In the genomic region with DNA sequence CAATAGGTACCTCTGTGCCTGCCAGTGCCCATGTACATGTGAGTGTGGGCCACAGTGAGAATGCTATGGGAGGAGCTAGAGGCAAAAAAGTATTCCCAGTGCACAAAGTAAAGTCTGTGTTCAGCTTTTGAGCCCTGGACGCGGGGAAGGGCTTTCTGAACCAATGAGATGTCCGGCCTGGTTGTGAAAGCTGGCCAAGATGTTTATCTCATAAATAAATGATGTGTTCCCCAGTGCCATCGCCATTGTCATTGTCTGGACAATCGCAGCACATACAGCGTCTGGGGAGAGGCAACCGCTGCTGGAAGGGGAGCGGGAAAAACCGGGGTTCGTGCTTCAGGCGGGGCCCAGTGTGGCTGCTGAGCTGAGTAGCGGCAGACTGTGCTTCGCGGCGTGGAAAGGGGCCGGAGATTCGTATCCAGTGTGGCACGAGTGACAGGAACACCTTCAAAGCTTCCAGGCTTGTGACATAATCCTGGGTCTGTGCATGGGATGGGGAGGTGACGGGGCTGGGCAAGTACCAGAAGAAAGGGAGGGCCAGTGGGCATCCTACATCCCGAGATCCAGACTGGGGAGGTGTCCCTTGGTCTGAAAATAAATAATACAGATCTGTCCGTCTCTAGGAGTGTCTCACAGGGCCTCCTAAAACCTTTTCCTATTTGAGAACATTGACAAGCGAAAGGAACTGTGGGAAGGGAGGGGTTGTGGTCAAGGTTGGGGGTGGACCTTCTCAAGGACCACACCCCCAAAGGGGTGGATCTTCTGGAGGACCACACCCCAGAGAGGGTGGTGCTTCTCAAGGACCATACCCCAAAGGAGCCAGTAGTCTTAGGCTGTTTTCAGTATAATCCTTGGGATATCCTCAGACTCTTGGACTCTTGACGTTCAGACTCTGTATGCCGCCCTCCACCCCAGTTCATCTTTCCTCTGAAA, we compare ENCODE assay signal across 12 mouse cellular contexts. TPM values are rescaled to one million over a fixed set of nuclear protein-coding genes. Genes with fewer than 3 reads are reported as not detected.
DNase-seq lines count a peak whose midpoint lies in the region; ATAC-seq and TF ChIP-seq lines count a peak whose summit lies in the region.
"Had no signal": no experiment of that assay in that cellular context is flagged by ENCODE, and none has a peak within 500 bp of the region (broad histone marks: within the 10 kb centered on the region; RNA-seq: fewer than 3 reads in every experiment).

No protein-coding gene starts in this region.

- no peak overlapping the region for H3K4me3 ChIP-seq in cerebellum, adult 2 months (replicated peaks; ENCODE audit: insufficient read depth, low read depth, low read length)
- no peak overlapping the region for H3K4me3 ChIP-seq in liver, embryonic 11.5 days (ENCODE audit: low read depth, low read length)
- no peak overlapping the region for H3K4me3 ChIP-seq in liver, postnatal 0 days (ENCODE audit: low read depth, low read length)
- peak overlapping the region; percentile 21 for H3K4me3 ChIP-seq in heart, embryonic 16.5 days (ENCODE audit: low read length)
- no peak overlapping the region for H3K4me3 ChIP-seq in midbrain, embryonic 14.5 days (replicated peaks; ENCODE audit: low read depth, low read length)
- H3K4me3 ChIP-seq: forebrain, embryonic 12.5 days had no signal

- 59% methylated on average over 24 of the region's 24 CpGs for WGBS in cerebellum, adult 2 months
- 66% methylated on average over 24 of the region's 24 CpGs for WGBS in liver, embryonic 11.5 days
- 64% methylated on average over 24 of the region's 24 CpGs for WGBS in liver, postnatal 0 days (ENCODE audit: insufficient replicate concordance)
- 51% methylated on average over 24 of the region's 24 CpGs for WGBS in heart, embryonic 16.5 days
- 48% methylated on average over 24 of the region's 24 CpGs for WGBS in midbrain, embryonic 14.5 days

- no peak for TF ChIP-seq POLR2A in cerebellum, adult 2 months (IDR thresholded peaks at IDR 0.05; ENCODE audit: borderline replicate concordance, insufficient read depth, low read length)

- H3K9ac ChIP-seq in liver, embryonic 11.5 days (ENCODE audit: low read depth, low read length): no peak overlapping the region
- H3K9ac ChIP-seq in liver, postnatal 0 days (replicated peaks): no peak overlapping the region
- peak overlapping the region; percentile 63 for H3K9ac ChIP-seq in heart, embryonic 16.5 days (ENCODE audit: low read length)
- no peak overlapping the region for H3K9ac ChIP-seq in midbrain, embryonic 14.5 days (replicated peaks; ENCODE audit: low read length)
- H3K9ac ChIP-seq: forebrain, embryonic 12.5 days had no signal

- H3K4me1 ChIP-seq in cerebellum, adult 2 months (ENCODE audit: control insufficient read depth, insufficient read depth, low read length): no peaks in the 10 kb centered on the region
- H3K4me1 ChIP-seq in liver, embryonic 11.5 days (replicated peaks; ENCODE audit: control insufficient read depth, insufficient read depth, low read length): peaks cover 8% of the 10 kb centered on the region
- no peaks in the 10 kb centered on the region for H3K4me1 ChIP-seq in liver, postnatal 0 days (ENCODE audit: insufficient read depth)
- peaks cover 54% of the 10 kb centered on the region for H3K4me1 ChIP-seq in heart, embryonic 16.5 days (ENCODE audit: control insufficient read depth, insufficient read depth, low read length)
- no peaks in the 10 kb centered on the region for H3K4me1 ChIP-seq in midbrain, embryonic 14.5 days (ENCODE audit: control insufficient read depth, insufficient read depth, low read length)

- H3K9me3 ChIP-seq in liver, embryonic 11.5 days (ENCODE audit: control insufficient read depth, low read length): no peaks in the 10 kb centered on the region
- no peaks in the 10 kb centered on the region for H3K9me3 ChIP-seq in liver, postnatal 0 days (ENCODE audit: low read length)
- no peaks in the 10 kb centered on the region for H3K9me3 ChIP-seq in heart, embryonic 16.5 days (replicated peaks; ENCODE audit: control insufficient read depth, low read length)
- no peaks in the 10 kb centered on the region for H3K9me3 ChIP-seq in midbrain, embryonic 14.5 days (ENCODE audit: control insufficient read depth, low read length)
- H3K9me3 ChIP-seq: forebrain, embryonic 12.5 days had no signal

- TF ChIP-seq CTCF in cerebellum, adult 2 months (IDR thresholded peaks at IDR 0.05; ENCODE audit: borderline replicate concordance, insufficient read depth, low read depth, low read length): no peak
- no peak for TF ChIP-seq CTCF in liver, postnatal 0 days (IDR thresholded peaks at IDR 0.05; ENCODE audit: low read depth)

- no peaks in the 10 kb centered on the region for H3K36me3 ChIP-seq in liver, embryonic 11.5 days (ENCODE audit: control insufficient read depth, insufficient read depth, low read length)
- no peaks in the 10 kb centered on the region for H3K36me3 ChIP-seq in liver, postnatal 0 days (replicated peaks; ENCODE audit: insufficient read depth, low read length)
- H3K36me3 ChIP-seq in heart, embryonic 16.5 days (ENCODE audit: control insufficient read depth, insufficient read depth): no peaks in the 10 kb centered on the region
- H3K36me3 ChIP-seq in midbrain, embryonic 14.5 days (ENCODE audit: control insufficient read depth, insufficient read depth, low read length): no peaks in the 10 kb centered on the region
- H3K36me3 ChIP-seq: forebrain, embryonic 12.5 days had no signal

- no peak for TF ChIP-seq EP300 in liver, postnatal 0 days (IDR thresholded peaks at IDR 0.05; ENCODE audit: low read depth)

- peak overlapping the region; percentile 7; the same call in 1 of the 2 replicates for H3K27ac ChIP-seq in cerebellum, adult 2 months (ENCODE audit: insufficient read depth, low read length)
- H3K27ac ChIP-seq in liver, embryonic 11.5 days (ENCODE audit: low read depth, low read length): no peak overlapping the region
- no peak overlapping the region for H3K27ac ChIP-seq in liver, postnatal 0 days (ENCODE audit: low read depth)
- peak overlapping the region; percentile 98 for H3K27ac ChIP-seq in heart, embryonic 16.5 days (ENCODE audit: low read length)
- no peak overlapping the region for H3K27ac ChIP-seq in midbrain, embryonic 14.5 days (replicated peaks; ENCODE audit: low read depth, low read length)
- H3K27ac ChIP-seq: forebrain, embryonic 12.5 days had no signal

- no peak for DNase-seq in cerebellum, adult 2 months
- no peak for DNase-seq in cerebellum, postnatal 25 days
- no peak for DNase-seq in liver, embryonic 11.5 days (ENCODE audit: low spot score)
- DNase-seq in liver, postnatal 0 days: no peak
- no peak for DNase-seq in midbrain, embryonic 14.5 days
- DNase-seq: cerebellum, adult 11-12 months had no signal

- H3K4me2 ChIP-seq in liver, embryonic 11.5 days: peak overlapping the region; percentile 15
- no peak overlapping the region for H3K4me2 ChIP-seq in liver, postnatal 0 days (ENCODE audit: low read depth, low read length)
- peak overlapping the region; percentile 56 for H3K4me2 ChIP-seq in heart, embryonic 16.5 days (ENCODE audit: low read depth, low read length)
- peak overlapping the region; percentile 29 for H3K4me2 ChIP-seq in midbrain, embryonic 14.5 days (ENCODE audit: low read length)
- H3K4me2 ChIP-seq: forebrain, embryonic 12.5 days had no signal

- ATAC-seq in liver, embryonic 11.5 days (replicated peaks; ENCODE audit: low FRiP score): peak; percentile 46; the same call in 1 of the 2 replicates
- no peak for ATAC-seq in liver, postnatal 0 days
- no peak for ATAC-seq in heart, embryonic 16.5 days (replicated peaks; ENCODE audit: extremely low read depth, insufficient read depth, low FRiP score)
- ATAC-seq in midbrain, embryonic 14.5 days (ENCODE audit: low FRiP score, low TSS enrichment): peak; percentile 49; the same call in 1 of the 2 replicates
- ATAC-seq in monocyte, adult 5-6 weeks (replicated peaks; ENCODE audit: insufficient number of reproducible peaks, low FRiP score, low TSS enrichment, poor library complexity, severe bottlenecking): no peak
- ATAC-seq in megakaryocyte, adult 5-6 weeks (ENCODE audit: poor library complexity, severe bottlenecking): no peak

- H3K27me3 ChIP-seq in cerebellum, adult 2 months (ENCODE audit: control insufficient read depth, insufficient read depth, low read length): no peaks in the 10 kb centered on the region
- no peaks in the 10 kb centered on the region for H3K27me3 ChIP-seq in liver, embryonic 11.5 days (replicated peaks; ENCODE audit: control insufficient read depth, insufficient read depth, low read length)
- no peaks in the 10 kb centered on the region for H3K27me3 ChIP-seq in liver, postnatal 0 days (ENCODE audit: insufficient read depth, low read length)
- no peaks in the 10 kb centered on the region for H3K27me3 ChIP-seq in heart, embryonic 16.5 days (ENCODE audit: control insufficient read depth, insufficient read depth, low read length)
- H3K27me3 ChIP-seq in midbrain, embryonic 14.5 days (ENCODE audit: control insufficient read depth, insufficient read depth, low read length): no peaks in the 10 kb centered on the region
- H3K27me3 ChIP-seq: forebrain, embryonic 12.5 days had no signal

RNA-seq across cellular contexts. Expression of gene Ldb3, which starts 2.5 kb away (rescaled TPM):
- polyA plus RNA-seq in cerebellum, adult 2 months (2012; rRNA removed): 7.0 TPM in 2 replicates
- 0.38 and 2.7 TPM in 2 replicates for polyA plus RNA-seq in liver, embryonic 11.5 days (2014; fragmentation: Nextera tagmentation; extraction: Ambion mirVana)
- polyA plus RNA-seq in liver, postnatal 0 days (2015; fragmentation: Nextera tagmentation; extraction: Ambion mirVana): 0.26 and 3.2 TPM in 2 replicates
- polyA plus RNA-seq in heart, embryonic 16.5 days (2015; fragmentation: Nextera tagmentation; extraction: Ambion mirVana): 356 and 369 TPM in 2 replicates
- polyA plus RNA-seq in midbrain, embryonic 14.5 days (2014; fragmentation: Nextera tagmentation; extraction: Ambion mirVana): 0.50 and 0.76 TPM in 2 replicates
- total RNA-seq in monocyte, adult 5-6 weeks (2017): not detected in 3 replicates
- total RNA-seq in megakaryocyte, adult 5-6 weeks (2015): not detected in 2 replicates
- total RNA-seq in megakaryocyte, adult 5-6 weeks (2017): not detected in 2 replicates
- total RNA-seq: neutrophil, adult 5-6 weeks had no signal

RNA-seq across cellular contexts. Expression of gene Opn4, which starts 8.9 kb away (rescaled TPM):
- 0.17 and 0.33 TPM in 2 replicates for polyA plus RNA-seq in cerebellum, adult 2 months (2012; rRNA removed)
- polyA plus RNA-seq in liver, embryonic 11.5 days (2014; fragmentation: Nextera tagmentation; extraction: Ambion mirVana): not detected in 2 replicates
- polyA plus RNA-seq in liver, postnatal 0 days (2015; fragmentation: Nextera tagmentation; extraction: Ambion mirVana): not detected in 2 replicates
- 6.8 and 8.5 TPM in 2 replicates for polyA plus RNA-seq in heart, embryonic 16.5 days (2015; fragmentation: Nextera tagmentation; extraction: Ambion mirVana)
- not detected in 2 replicates for polyA plus RNA-seq in midbrain, embryonic 14.5 days (2014; fragmentation: Nextera tagmentation; extraction: Ambion mirVana)
- not detected in 3 replicates for total RNA-seq in monocyte, adult 5-6 weeks (2017)
- total RNA-seq in megakaryocyte, adult 5-6 weeks (2015): not detected in 2 replicates
- total RNA-seq in megakaryocyte, adult 5-6 weeks (2017): not detected in 2 replicates
- total RNA-seq: layer of hippocampus, adult 8-10 months; neutrophil, adult 5-6 weeks had no signal

Comparison
In these comparisons a context has a peak if more than half of its experiments do, and no peak if none do; other contexts are left out.
1. ATAC-seq: peak in liver, embryonic 11.5 days (single experiment) and midbrain, embryonic 14.5 days (single experiment); none in liver, postnatal 0 days (single experiment), heart, embryonic 16.5 days (single experiment), monocyte, adult 5-6 weeks (single experiment) and megakaryocyte, adult 5-6 weeks (single experiment).
2. H3K27ac ChIP-seq: peak in cerebellum, adult 2 months (single experiment) and heart, embryonic 16.5 days (single experiment); none in liver, embryonic 11.5 days (single experiment), liver, postnatal 0 days (single experiment) and midbrain, embryonic 14.5 days (single experiment).
3. RNA of gene Ldb3, which starts 2.5 kb away (polyA plus RNA-seq): 356 to 369 TPM in heart, embryonic 16.5 days; 7.0 TPM in cerebellum, adult 2 months, 0.38 to 2.7 TPM in liver, embryonic 11.5 days, 0.50 to 0.76 TPM in midbrain, embryonic 14.5 days and 0.26 to 3.2 TPM in liver, postnatal 0 days; every median in the first group is over 10 times any median in the second.